Mouse (Mus musculus) adrenal gland, postnatal 10 days (tissue): ENCODE measurements at regions not wholly inside any gene's neighbourhood (a gene's known extent, or its start where the extent isn't known, plus 50 kb on each side); places are given as distances from the start of the nearest gene placed in this dataset.

Experiments
- DNase-seq: peaks from one replicate; pipeline ENCODE4 v3.0.0; 2021; ENCODE audit warnings: mixed read lengths

DNA sequence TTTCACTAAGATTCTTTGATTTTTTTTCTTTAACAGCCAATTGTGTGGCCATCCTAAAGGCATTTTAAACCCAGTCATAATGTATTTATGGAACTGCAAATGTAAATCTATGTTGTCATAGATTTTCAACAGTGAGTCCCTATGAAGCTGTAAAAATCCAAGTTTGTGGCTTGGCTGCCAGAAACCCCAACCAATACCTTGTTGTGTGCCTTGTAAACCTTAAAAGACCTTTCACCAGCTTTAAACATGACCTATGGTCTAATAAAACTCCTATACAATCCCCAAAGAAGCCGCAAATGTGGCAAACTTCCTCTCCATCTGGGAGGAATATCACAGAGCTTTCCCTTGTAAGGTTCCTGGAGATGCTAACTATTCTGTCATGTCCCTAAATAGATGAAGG lies 125.4 kb upstream of the Igf1 start:
- DNase-seq = no peak

DNA sequence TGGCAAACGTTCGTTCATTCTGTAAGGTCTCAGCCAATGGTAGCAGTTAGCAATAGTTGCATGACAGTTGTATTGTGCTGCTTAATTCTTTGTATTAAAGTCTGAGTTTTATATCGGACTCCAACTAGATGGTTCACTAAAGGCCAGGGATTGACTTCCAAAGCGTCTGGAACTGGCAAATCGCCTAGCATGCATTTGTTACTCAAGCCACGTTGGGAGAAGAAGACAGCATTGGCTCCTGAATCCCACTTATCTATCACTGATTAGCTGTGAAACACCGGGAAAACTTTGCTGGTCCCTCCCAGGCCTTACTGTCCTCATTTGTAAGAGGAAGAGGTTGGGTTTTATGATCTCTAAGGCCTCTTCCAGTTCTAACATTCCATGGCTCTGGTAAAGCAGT lies 124.8 kb upstream of the Igf1 start:
- DNase-seq = no peak

DNA sequence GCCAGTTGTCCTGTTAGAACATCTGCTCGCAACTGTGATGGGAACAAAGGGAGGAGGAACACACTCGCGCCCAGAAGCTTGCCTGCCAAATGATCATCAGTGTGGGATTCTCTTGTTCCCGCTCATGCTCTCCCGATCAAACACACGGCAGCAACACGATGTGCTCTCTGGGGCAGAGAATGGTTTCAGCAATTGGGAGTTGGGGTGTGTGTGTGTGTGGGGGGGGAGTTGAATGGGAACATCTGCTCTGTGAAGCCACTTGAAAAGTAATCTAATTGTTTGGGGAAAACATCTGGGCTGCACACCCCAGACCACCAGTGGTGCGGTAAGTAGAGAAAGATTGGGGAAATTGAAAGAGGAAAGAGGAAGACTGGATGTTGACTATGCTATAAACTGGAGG lies 117.7 kb upstream of the Igf1 start:
- no peak for DNase-seq

DNA sequence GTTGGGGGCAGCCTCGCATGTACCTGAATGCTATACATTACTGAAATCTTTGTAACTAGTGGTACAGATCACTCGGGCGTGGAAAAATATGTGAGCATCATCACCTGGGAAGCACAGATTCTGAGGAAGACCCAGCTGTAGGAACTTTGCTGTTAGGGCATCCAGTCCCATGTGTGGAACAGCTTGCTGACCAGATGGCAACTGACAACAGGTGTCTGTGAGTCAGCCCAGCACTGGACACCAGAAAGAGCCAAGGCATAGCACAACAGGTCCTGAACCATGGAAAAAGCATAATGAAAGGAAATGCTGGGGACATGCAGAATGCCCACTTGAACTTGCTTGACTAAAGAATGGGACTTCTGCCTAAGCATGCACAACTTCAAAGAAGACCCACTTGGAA lies 115.3 kb upstream of the Igf1 start:
- DNase-seq = no peak

DNA sequence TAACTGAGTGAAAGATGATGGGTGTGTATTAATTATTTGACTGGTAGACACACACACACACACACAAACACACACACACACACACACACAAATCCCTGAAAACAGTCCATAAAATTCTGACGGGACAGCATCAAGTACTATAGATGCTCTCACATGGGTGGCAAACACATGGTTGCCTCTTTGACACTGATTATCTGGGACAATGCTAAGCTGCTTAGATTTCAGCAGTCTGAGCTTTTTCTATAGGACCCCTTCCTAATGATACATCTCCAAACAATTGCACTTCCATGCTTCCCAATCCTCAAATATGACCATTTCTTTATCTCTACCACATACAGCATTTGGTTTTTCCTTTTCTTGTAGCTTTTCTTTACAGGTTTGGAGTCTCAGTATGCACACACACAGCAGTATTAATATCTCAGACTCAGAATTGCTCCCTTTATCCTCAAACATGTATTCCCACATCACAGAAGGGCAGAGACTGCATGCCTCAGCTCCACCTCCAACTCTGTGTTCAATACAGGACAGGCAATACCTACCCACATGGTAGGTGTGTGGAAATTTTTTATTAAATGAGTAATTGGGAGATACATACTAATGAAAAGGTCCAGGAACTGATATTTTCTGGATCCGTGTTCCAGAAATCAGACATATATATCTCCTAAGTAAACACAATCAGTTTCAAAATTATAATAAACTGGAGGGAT lies 110.1 kb upstream of the Igf1 start:
- no peak for DNase-seq

DNA sequence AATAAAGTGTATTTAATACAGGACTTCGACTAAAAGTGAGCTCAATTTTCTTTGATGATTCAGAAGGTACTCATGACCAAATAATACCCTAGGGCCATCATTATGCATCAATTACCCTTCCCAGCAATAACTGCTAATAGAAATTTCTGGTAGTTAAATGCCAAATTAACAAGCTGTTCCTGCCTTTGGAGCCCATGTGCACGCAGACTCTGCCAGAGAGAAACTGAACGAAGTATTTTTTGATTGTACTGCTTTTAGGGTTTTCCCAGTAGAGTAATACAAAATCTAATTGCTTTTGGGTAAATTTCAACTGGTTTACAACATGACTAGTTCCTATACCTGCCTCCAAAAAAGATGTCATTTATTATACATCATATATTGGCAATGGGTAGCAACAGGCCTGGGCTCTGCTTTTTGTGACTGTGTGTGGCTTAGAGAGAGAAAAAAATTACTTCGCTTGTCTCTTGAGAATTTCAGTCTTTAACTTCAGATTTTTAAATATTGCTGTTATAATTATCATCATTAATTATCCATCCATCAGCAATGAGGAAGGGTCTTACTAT lies 109.4 kb upstream of the Igf1 start:
- DNase-seq = no peak

DNA sequence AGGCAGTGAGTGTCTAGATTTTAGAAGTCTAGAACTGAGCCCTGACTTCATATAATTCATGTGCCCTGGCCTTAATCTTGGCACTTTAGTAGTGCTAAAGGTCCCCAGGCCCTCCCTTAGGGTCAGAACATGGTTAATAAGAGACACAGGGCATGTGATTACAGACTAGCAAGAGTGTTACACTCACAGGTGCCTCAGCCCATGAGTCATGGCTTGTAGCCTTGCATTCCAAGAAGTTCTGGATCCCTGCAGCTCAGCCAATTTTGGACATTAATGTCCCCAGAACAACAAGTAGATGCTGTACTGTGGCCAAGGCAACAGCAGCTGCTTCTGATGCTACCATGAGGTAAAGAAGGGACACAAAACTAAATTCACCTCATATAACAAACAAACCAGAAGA lies 107.7 kb upstream of the Igf1 start:
- DNase-seq = no peak

DNA sequence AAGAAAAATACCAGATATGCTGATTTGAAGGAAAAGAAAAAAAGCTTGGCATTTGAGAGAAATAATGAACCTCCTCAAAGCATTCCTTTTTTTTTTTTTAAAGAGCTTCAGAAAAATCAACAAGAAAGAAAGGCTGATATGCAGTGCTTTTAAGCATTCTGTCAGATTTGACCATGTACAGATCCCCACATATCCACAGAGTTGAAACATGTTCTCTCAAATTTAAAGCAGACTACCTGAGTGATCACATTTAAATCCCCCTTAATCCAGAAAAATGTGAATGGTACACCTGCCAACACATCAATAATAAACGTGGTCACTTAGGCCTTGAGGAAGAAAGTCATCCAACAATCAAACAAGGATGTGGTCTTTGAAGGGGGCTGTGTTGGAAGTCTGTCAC lies 107.1 kb upstream of the Igf1 start:
- DNase-seq = no peak

DNA sequence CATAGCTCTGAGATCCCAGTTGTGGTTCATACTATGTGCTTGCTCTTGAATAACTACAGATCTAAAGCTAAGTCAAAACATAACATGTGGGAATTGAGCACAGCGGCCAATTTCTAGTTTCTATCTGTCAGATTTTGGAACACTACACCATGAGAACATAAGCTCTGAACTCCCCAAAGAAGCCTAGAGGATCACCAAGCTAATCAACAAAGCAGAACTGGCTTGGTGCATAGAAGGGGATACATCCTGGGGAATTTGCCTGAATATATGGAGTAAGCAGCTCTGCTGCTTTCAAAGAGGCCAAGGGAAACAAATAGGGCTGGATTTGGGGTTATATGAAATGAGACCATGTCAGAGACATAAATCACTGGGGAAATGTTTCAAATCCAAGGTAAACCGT lies 105.9 kb upstream of the Igf1 start:
- DNase-seq = peak; percentile 9

DNA sequence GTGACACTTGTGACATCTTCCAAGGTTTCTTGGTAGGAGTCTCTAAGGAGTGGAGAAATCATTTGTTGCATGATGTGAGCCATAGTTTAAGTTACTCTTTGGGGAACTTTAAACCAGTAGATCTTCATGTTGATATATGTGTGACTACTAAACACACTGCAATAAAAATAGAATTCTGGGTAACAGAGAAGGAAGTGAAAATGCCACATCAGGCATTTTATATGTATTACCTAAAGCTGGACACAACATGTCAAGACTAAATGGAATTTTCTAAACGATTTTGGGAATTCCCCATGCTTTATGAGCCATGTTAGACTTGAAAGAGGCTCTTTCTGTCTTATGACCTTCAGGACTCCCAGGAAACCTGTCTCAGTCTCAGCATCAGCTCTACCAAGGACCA lies 104.6 kb upstream of the Igf1 start:
- no peak for DNase-seq

DNA sequence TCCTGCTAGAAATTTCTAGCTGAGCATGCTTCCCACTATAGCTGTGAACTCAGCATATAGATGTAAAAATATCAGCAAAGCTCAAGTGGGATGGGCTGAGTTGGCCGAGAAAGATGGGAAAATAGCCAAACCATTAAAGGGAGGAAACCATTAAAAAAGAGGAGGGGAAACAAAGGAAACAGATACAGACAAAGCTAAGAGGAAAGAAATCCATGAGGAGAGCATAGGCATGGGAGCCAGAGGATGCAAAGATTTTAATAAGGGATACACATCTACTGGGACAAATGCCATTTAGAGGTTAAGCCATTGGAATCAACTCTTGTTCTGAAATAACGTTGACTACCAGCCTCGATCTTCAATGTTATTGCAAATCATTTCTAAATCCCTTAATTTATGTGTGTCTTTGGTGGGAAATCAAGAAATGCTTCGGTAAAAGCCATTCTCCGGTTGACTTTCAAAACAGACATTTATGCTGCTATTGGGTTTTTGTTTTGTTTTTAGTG lies 96.5 kb upstream of the Igf1 start:
- DNase-seq = no peak

DNA sequence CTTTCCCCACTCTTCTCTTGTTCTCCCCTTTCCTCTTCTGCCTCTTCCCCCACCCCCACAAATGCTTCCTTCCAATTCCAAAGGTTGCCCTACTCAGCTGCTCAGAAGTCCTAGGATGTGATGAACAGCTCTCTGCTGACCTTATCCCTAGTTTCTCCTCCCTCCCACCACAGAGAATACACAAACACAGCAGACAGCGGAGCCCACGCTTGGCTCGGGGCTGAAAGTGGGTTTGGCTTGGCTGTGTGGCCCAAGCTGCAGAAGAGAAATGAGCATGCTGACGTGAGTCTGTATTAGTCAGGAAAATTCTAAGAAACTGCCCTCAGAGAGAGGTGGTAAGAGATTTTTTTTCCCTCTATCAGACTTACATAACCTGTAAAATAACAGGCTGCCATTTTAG lies 70.5 kb upstream of the Igf1 start:
- DNase-seq = peak; percentile 70

DNA sequence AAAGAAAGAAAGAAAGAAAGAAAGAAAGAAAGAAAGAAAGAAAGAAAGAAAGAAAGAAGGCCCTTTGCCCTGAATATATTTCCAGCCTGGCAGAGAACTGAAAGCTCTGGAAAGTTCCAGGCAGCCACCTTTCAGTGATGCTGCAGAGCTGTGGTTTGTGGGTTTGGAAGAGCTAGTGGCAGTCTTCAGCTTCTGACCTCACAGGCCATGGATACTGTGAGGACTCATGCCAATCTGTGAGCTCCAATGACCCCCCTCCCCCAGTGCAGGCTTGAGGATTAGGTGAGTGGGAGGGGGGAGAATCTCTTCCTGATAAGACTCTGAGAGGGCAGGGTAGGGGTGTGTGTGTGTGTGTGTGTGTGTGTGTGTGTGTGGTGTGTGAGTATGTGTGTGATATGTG lies 65.7 kb upstream of the Igf1 start:
- DNase-seq = no peak

DNA sequence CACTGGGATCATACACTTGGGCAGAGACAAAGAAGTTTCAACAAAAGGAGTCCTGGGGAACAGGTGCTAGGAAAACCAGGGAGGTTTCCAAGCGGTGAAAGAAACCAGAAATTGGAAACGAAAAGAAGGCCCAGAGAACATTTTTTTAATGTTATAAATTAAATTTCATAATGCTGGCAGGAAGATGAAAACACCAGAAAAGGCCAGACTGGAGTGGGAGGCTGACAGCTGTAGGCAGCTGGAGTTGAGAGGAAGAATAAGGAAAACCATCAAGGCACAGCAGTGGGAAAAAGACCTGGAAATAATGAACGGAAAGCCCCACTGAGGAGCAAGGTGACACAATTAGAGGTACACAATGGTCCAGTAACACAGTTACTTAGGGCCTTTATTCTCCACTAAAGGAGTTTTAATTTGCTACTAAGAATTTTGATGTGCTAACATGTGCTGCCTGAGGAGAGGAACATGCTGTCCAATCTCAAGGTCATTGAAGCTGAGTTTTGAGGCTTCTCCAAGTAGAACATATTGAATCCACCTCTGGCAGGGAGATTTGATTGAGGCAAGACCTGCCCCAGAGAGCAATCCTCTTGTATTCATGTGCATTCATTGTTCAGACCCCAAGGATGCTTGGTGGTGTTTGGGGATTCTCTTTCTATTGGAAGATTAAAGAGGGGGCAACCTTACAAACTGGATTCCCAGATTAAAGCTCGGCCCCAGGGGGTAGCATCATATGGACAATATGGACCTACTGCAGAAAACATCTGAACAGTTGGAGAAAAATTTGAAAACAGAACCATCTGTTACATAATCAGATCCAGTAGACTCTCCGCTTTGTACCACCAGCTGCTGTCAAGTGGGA lies 53.9 kb upstream of the Igf1 start:
- no peak for DNase-seq

DNA sequence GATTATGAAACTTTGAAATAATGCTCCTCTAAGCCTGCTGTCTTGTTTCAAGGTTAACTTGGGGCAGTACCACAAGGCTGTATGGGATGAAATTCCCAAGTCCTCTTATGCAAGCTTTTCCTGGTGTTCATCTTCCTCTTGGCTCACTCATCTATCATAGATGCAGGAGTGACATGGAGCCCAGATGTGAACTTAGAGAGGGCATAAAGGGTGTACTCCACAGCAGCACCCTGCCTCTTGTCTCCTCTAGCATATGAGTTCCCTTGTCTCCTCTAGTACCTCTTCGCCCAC lies 53.3 kb upstream of the Igf1 start:
- DNase-seq = no peak
